Mouse (Mus musculus) left cerebral cortex, postnatal 4 days (tissue): ENCODE measurements around the gene Mtmr3. TPM values are rescaled to one million over a fixed set of nuclear protein-coding genes. Genes with fewer than 3 reads are reported as not detected.

Experiments
- total RNA-seq, 2 experiments: library from RNA; stranded (reverse); gene quantifications; 2 replicates each; pipeline ENCODE4 v1.2.3; 2021

Gene Mtmr3
- total RNA-seq, 2 experiments from 2014 or later: 74.2 to 76.6 TPM

Other genes starting within 250 kb of the Mtmr3 start
- not detected for gene Hormad2, start 153.8 kb downstream of the Mtmr3 start, total RNA-seq
- gene Gm11032, start 25.2 kb upstream of the Mtmr3 start, total RNA-seq: not detected
- 10 to 100 TPM; 27.3 to 28.3 TPM for gene Ascc2, start 42.9 kb upstream of the Mtmr3 start, total RNA-seq
- gene Uqcr10, start 109.5 kb upstream of the Mtmr3 start, total RNA-seq: 100 to 1,000 TPM; 253 to 282 TPM
- 10 to 100 TPM; 24.9 to 31.3 TPM for gene Zmat5, start 109.8 kb upstream of the Mtmr3 start, total RNA-seq
- 1 to 10 TPM; 2.2 to 4.3 TPM for gene Cabp7, start 151.9 kb upstream of the Mtmr3 start, total RNA-seq